Mouse (Mus musculus): ENCODE data around the gene Rcan1. TPM values are rescaled to one million over a fixed set of nuclear protein-coding genes. Genes with fewer than 3 reads are reported as not detected.

The Rcan1 gene
- polyA plus RNA-seq, 1 experiment from 2014 or later, result 39.9 TPM

- Histone ChIP-seq H3K4me2 (no peak overlapping the region), H3K27me3 (no peaks in the 10 kb centered on the region), H3K9me3 (no peaks in the 10 kb centered on the region), H3K4me3 (no peak overlapping the region), H3K27ac (no peak overlapping the region), H3K36me3 (no peaks in the 10 kb centered on the region), H3K9ac (no peak overlapping the region), H3K4me1 (peaks cover 16% of the 10 kb centered on the region)
- ATAC-seq (ENCODE audit: insufficient number of reproducible peaks, low FRiP score, low TSS enrichment, low read depth), result no peak
- 81% methylated on average over 5 of the region's 5 CpGs for WGBS
Observed at GRCm38 (mm10) chr16:92467041-92467440, 3.6 kb downstream of the Rcan1 start.

DNA sequence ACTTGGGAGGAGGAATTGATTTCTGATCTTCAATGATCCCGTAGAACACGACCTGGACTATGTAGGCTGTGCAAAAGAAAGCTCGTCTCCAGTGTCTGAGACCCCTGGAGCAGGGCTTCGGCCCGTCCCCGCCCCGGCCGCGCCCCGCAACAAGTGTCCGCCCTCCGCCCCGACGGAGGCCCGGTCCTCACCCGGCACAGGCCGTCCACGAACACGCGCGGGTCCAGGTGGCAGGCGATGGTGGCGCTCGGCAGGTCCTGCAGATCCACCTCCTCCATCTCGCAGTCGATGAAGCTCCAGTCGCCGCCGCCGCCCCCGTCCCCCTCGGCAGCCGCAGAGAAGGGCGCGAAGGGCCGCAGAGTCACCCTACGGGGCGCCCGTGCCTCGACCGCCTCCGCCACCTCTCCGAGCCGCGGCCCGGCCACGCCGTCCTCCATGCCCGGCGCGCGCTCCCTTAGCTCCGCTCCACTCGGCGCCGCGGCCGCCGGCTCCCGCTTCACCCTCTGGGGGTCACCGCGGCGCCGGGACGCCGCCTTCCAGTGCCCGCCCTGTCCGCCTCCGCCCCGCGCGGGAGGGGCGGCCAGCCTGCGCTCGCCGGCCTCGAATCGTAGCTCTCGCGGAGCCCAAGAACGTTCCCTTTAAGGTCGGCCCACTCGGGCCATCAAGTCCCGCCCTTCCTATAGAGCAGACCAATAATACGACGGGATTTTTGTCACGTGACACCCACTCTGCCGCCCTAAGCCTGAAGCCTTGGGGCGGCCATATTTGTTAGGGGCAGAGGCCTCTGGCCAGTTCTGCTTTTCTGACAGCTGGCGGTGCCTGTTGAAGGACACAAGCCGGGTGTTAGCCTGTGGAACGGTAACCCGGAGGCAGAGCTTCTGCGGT lies 4.8 kb downstream of the Rcan1 start:
- H3K4me3 ChIP-seq, result peak overlapping the region; percentile 86
- no peaks in the 10 kb centered on the region for H3K27me3 ChIP-seq
- under 1% methylated on average over 93 of the region's 94 CpGs for whole genome bisulfite sequencing
- peak overlapping the region; percentile 71; the same call in 1 of the 2 replicates for H3K27ac ChIP-seq
- peak overlapping the region; percentile 78 for H3K9ac ChIP-seq
- ATAC-seq (ENCODE audit: insufficient number of reproducible peaks, low FRiP score, low TSS enrichment, low read depth), result peak; percentile 99
- H3K9me3 ChIP-seq, result no peaks in the 10 kb centered on the region
- H3K4me1 ChIP-seq, result peaks cover 24% of the 10 kb centered on the region
- peak overlapping the region; percentile 73 for H3K4me2 ChIP-seq
- no peaks in the 10 kb centered on the region for H3K36me3 ChIP-seq

DNA sequence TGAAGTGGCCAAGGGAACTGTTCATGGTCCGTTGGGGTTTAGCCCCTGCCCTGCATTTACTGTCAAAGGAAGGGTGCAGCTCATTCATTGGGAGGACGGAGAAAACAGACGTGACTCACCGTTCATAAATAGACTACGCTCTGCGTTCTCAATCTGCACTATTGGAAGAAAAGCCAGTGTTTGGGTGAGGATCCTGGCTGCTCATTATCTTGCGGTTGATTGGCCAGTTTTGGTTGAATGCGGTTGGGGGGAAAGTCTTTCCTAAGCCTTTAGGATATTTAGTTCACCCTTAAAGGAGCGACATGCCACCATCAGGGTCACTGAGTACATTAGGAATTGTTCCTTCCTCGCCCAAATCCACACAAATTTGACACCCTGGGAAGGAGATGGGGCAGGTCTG lies 5.4 kb downstream of the Rcan1 start:
- Histone ChIP-seq H3K27me3 (no peaks in the 10 kb centered on the region), H3K4me3 (peak overlapping the region; percentile 86), H3K27ac (no peak overlapping the region), H3K4me2 (peak overlapping the region; percentile 73), H3K36me3 (no peaks in the 10 kb centered on the region), H3K9ac (peak overlapping the region; percentile 78), H3K4me1 (peaks cover 31% of the 10 kb centered on the region), H3K9me3 (no peaks in the 10 kb centered on the region)
- ATAC-seq (ENCODE audit: insufficient number of reproducible peaks, low FRiP score, low TSS enrichment, low read depth), result no peak
- 8% methylated on average over 10 of the region's 10 CpGs for WGBS

GRCm38 (mm10) chr16:92464390-92464972 lies 6.2 kb downstream of the Rcan1 start:
- Histone ChIP-seq H3K9me3 (no peaks in the 10 kb centered on the region), H3K9ac (0 out of 2 replicates have a peak overlapping the region, but pooled peaks have one; percentile 2)
- no peak for ATAC-seq (ENCODE audit: insufficient number of reproducible peaks, low FRiP score, low TSS enrichment, low read depth)

DNA sequence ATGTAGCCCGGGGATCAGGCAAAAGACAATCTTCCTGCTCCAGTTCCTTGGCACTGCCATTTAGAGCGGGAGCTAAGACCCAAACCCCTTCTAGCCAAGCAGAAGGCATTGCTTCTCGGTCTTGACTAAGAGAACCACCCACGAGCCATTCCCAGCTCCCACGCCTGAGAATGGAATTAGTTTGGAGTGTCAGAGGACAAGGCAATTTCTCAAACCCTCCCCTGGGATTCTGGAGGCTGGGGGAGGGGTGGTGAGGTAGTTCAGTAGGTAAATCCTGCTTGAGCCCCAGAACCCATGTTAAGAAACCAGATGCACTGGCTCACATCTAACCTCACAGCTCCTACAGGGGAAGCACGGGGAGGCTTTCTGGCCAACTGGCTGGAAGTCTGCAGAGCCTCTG lies 9.3 kb downstream of the Rcan1 start:
- no peak overlapping the region for H3K9ac ChIP-seq
- 57% methylated on average over 6 of the region's 6 CpGs for whole genome bisulfite sequencing
- no peak overlapping the region for H3K27ac ChIP-seq
- no peak overlapping the region for H3K4me3 ChIP-seq
- H3K4me1 ChIP-seq, result peaks cover 29% of the 10 kb centered on the region
- no peaks in the 10 kb centered on the region for H3K9me3 ChIP-seq
- no peaks in the 10 kb centered on the region for H3K27me3 ChIP-seq
- H3K4me2 ChIP-seq, result no peak overlapping the region
- ATAC-seq (ENCODE audit: insufficient number of reproducible peaks, low FRiP score, low TSS enrichment, low read depth), result no peak
- no peaks in the 10 kb centered on the region for H3K36me3 ChIP-seq

More at GRCm38 (mm10) chr16:92464390-92464972, 6.2 kb downstream of the Rcan1 start:
- peak overlapping the region; percentile 86 for H3K4me3 ChIP-seq
- H3K4me1 ChIP-seq, result peaks cover 32% of the 10 kb centered on the region
- WGBS, result 58% methylated on average over 14 of the region's 14 CpGs
- H3K36me3 ChIP-seq, result no peaks in the 10 kb centered on the region
- H3K27me3 ChIP-seq, result no peaks in the 10 kb centered on the region
- H3K27ac ChIP-seq, result no peak overlapping the region
- H3K4me2 ChIP-seq, result peak overlapping the region; percentile 73

DNA sequence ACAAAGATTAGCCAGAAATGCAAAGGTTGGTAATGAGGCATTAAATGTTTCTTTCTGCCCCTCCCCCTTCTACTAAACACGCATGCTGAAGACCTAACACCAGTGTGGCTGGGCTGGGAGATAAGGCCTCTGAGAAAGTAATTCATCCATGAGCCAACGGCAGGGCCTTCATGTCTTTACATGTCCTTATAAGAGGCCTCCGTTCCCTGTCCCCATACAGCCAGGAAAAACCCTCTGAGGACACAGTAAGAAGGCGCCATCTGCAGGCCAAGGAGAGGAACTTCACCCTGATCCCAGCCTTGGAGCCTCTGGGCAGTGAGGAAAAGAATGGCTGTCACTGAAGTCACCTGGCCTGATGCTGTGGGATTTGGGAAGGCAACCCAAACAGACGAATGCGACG lies 13.1 kb downstream of the Rcan1 start:
- Histone ChIP-seq H3K27ac (no peak overlapping the region), H3K4me3 (no peak overlapping the region), H3K9me3 (no peaks in the 10 kb centered on the region), H3K4me1 (peaks cover 22% of the 10 kb centered on the region), H3K4me2 (no peak overlapping the region), H3K36me3 (no peaks in the 10 kb centered on the region), H3K27me3 (no peaks in the 10 kb centered on the region), H3K9ac (no peak overlapping the region)
- ATAC-seq (ENCODE audit: insufficient number of reproducible peaks, low FRiP score, low TSS enrichment, low read depth), result 0 out of 2 replicates have a peak, but pooled peaks have one; percentile 33
- 26% methylated on average over 7 of the region's 7 CpGs for WGBS

DNA sequence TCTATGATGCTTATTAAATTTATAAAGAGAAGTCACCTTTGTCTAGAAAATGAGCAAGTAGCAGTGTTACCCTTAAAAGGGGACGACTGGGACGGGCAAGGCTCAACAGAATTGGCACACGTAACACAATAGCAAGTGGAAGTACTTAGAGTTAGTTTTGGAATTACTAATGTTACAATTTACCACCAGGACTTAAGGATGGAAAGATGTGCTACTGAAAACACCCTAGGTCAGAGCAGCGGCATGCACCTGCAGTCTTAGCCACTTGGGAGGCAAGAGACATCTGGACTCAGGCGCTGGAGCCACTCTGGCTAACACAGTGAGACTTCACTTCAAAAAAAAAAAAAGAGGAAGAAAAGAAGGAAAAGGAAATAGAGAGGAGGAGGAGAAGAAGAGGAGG lies 14.7 kb downstream of the Rcan1 start:
- H3K4me3 ChIP-seq, result no peak overlapping the region
- H3K27ac ChIP-seq, result no peak overlapping the region
- no peaks in the 10 kb centered on the region for H3K36me3 ChIP-seq
- H3K9me3 ChIP-seq, result no peaks in the 10 kb centered on the region
- no peaks in the 10 kb centered on the region for H3K27me3 ChIP-seq
- H3K4me2 ChIP-seq, result no peak overlapping the region
- no peak for ATAC-seq (ENCODE audit: insufficient number of reproducible peaks, low FRiP score, low TSS enrichment, low read depth)
- WGBS, result 84% methylated on average over 5 of the region's 5 CpGs
- no peak overlapping the region for H3K9ac ChIP-seq
- peaks cover 16% of the 10 kb centered on the region for H3K4me1 ChIP-seq

GRCm38 (mm10) chr16:92455488-92455887 lies 15.2 kb downstream of the Rcan1 start:
- ATAC-seq (ENCODE audit: insufficient number of reproducible peaks, low FRiP score, low TSS enrichment, low read depth), result no peak
- Histone ChIP-seq H3K27ac (no peak overlapping the region), H3K9me3 (no peaks in the 10 kb centered on the region), H3K4me3 (no peak overlapping the region), H3K27me3 (no peaks in the 10 kb centered on the region), H3K4me1 (peaks cover 11% of the 10 kb centered on the region), H3K36me3 (no peaks in the 10 kb centered on the region; the same call in 1 of the 2 replicates), H3K4me2 (no peak overlapping the region), H3K9ac (no peak overlapping the region)
- WGBS, result 66% methylated on average over 8 of the region's 8 CpGs

DNA sequence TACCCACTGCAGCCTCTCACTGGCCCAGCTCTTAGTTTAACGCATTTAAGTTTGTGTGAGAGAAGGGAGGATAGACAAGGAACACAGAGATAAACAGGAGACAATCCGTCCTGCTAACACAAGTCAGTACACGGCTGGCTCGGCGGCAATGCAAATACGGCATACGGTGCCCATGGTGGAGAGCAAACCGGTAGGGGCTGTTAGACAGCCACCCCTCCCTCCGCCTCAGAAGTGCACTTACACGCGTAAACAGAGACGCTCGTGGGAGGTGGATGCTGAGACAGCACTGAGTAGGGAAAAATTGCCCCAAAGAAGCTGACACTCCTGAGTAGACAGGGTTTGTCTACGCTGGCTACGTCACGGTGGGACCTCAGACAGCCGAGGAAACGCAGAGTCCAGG lies 16.2 kb downstream of the Rcan1 start:
- WGBS, result 68% methylated on average over 18 of the region's 18 CpGs
- no peak overlapping the region for H3K27ac ChIP-seq
- H3K9me3 ChIP-seq, result no peaks in the 10 kb centered on the region
- H3K4me3 ChIP-seq, result no peak overlapping the region
- H3K4me2 ChIP-seq, result no peak overlapping the region
- H3K9ac ChIP-seq, result no peak overlapping the region
- H3K36me3 ChIP-seq, result no peaks in the 10 kb centered on the region; the same call in 1 of the 2 replicates
- ATAC-seq (ENCODE audit: insufficient number of reproducible peaks, low FRiP score, low TSS enrichment, low read depth), result no peak
- peaks cover 7% of the 10 kb centered on the region for H3K4me1 ChIP-seq
- H3K27me3 ChIP-seq, result no peaks in the 10 kb centered on the region

- Histone ChIP-seq H3K9me3 (no peaks in the 10 kb centered on the region), H3K4me1 (peaks cover 7% of the 10 kb centered on the region), H3K27me3 (no peaks in the 10 kb centered on the region), H3K4me2 (no peak overlapping the region), H3K4me3 (no peak overlapping the region), H3K9ac (no peak overlapping the region), H3K36me3 (no peaks in the 10 kb centered on the region; the same call in 1 of the 2 replicates), H3K27ac (no peak overlapping the region)
- WGBS, result 87% methylated on average over 7 of the region's 7 CpGs
- ATAC-seq (ENCODE audit: insufficient number of reproducible peaks, low FRiP score, low TSS enrichment, low read depth), result no peak
Observed at GRCm38 (mm10) chr16:92454002-92454401, 16.7 kb downstream of the Rcan1 start.

DNA sequence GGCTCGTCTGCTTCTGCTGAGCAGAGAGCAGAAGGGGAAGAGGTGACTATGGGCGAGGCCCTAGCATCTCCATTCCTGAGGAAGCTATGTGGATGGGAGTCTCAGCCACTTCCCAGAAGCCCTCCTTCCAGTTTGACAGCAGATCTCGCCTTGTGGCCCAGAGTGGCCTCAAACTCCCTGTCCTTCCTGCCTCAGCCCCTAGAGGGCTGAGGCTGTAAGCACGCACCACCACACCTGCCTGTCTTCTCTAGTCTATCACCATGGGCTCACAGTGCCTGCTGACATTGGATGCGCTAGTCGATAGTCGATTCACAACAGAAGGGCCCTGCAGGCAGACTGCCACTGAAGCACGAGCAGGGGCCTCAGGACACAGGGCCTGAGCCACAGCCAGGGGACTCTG lies 18.1 kb downstream of the Rcan1 start:
- no peak for ATAC-seq (ENCODE audit: insufficient number of reproducible peaks, low FRiP score, low TSS enrichment, low read depth)
- Histone ChIP-seq H3K27me3 (no peaks in the 10 kb centered on the region), H3K9ac (no peak overlapping the region), H3K27ac (no peak overlapping the region), H3K4me1 (peaks cover 7% of the 10 kb centered on the region), H3K9me3 (no peaks in the 10 kb centered on the region), H3K4me3 (no peak overlapping the region), H3K4me2 (no peak overlapping the region), H3K36me3 (no peaks in the 10 kb centered on the region; the same call in 1 of the 2 replicates)
- 59% methylated on average over 8 of the region's 8 CpGs for WGBS

GRCm38 (mm10) chr16:92451516-92452072 lies 19.1 kb downstream of the Rcan1 start:
- no peak overlapping the region for H3K4me3 ChIP-seq
- WGBS, result 89% methylated on average over 17 of the region's 17 CpGs
- peaks cover 7% of the 10 kb centered on the region for H3K4me1 ChIP-seq
- H3K27ac ChIP-seq, result no peak overlapping the region
- no peak for ATAC-seq (ENCODE audit: insufficient number of reproducible peaks, low FRiP score, low TSS enrichment, low read depth)
- H3K4me2 ChIP-seq, result no peak overlapping the region
- no peaks in the 10 kb centered on the region for H3K9me3 ChIP-seq
- H3K27me3 ChIP-seq, result no peaks in the 10 kb centered on the region
- H3K9ac ChIP-seq, result no peak overlapping the region
- no peaks in the 10 kb centered on the region; the same call in 1 of the 2 replicates for H3K36me3 ChIP-seq

Data from limb, embryonic 15.5 days (tissue).